Mouse (Mus musculus) NIH3T3 (cell line): Measurements from ENCODE around the gene Dab2ip.
A peak's percentile ranks its signal among the peaks of the same experiment; 100 is the strongest.

Source experiments
- DNase-seq: peaks from one replicate; pipeline ENCODE4 v3.0.0-alpha.2; 2012; ENCODE audit warnings: low read depth

The Dab2ip gene

GRCm38 (mm10) chr2:35684005-35684404 lies 125.9 kb downstream of the Dab2ip start:
- DNase-seq = peak; percentile 58

- DNase-seq = no peak
Observed at GRCm38 (mm10) chr2:35684735-35685312, 126.8 kb downstream of the Dab2ip start.

GRCm38 (mm10) chr2:35686104-35686503 lies 128.0 kb downstream of the Dab2ip start:
- DNase-seq = no peak

DNA sequence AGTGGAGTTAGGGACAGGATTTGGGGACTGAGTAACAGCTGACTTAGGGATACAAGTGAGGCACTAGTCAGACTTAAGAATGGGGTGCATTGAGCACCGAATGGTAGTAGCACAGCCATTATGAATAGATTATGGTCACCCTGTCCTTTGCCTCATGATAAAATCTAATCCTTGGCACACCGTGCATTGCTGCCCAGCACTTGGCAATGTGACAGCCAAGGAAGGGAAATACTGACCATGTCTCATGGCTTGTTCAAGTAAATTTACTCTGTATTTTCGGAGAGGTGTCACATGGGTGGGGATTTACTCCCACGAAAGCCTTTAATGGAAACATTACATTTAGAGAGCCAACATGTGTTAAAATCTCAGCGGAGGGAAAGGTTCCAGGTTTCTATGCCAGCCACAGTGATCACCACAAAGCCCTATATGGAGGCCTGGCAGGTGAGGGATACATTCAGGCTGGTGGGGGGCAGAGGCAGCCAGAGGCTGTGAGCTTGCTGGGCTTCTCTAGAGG lies 129.5 kb downstream of the Dab2ip start:
- DNase-seq = peak; percentile 17

GRCm38 (mm10) chr2:35688121-35688520 lies 130.1 kb downstream of the Dab2ip start:
- no peak for DNase-seq

DNA sequence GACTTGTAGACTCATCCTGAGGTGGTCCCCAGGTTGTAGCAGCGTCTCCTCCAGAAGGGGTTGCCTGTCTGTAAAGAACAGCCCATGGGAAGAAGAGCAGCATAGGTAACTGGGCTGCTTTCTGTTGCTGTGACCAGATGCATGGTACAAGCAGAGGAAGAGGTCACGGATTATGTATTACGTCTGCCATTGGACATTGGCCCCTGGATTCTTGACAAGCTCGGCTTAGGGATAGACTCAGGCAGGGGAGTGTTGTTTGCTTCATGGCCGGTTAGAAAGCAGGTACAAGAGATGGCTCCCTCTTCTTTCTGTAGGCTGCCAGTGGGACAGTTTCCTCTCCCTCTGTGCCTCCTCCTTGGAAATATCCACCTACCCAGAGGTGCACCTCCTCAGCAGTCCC lies 130.5 kb downstream of the Dab2ip start:
- no peak for DNase-seq

DNA sequence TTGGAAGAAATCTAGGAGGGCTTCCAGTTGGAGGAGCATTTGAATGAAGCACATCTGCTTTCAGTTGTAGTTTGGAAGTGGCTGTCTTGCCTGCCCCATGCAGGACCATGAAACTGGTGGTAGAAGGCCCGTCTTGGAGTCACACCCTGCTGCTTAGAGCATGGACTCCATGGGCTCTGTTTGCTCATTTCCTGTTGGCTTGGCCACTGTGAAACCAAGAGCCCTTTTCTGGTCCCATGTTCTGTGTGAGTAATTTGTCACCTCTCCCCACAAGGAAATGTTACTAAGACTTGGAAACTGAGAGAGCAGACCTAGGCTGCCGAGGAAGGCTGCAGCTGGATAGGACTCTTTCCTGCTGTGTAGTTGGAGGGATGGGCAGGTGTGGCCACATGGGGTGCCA lies 131.8 kb downstream of the Dab2ip start:
- no peak for DNase-seq

DNA sequence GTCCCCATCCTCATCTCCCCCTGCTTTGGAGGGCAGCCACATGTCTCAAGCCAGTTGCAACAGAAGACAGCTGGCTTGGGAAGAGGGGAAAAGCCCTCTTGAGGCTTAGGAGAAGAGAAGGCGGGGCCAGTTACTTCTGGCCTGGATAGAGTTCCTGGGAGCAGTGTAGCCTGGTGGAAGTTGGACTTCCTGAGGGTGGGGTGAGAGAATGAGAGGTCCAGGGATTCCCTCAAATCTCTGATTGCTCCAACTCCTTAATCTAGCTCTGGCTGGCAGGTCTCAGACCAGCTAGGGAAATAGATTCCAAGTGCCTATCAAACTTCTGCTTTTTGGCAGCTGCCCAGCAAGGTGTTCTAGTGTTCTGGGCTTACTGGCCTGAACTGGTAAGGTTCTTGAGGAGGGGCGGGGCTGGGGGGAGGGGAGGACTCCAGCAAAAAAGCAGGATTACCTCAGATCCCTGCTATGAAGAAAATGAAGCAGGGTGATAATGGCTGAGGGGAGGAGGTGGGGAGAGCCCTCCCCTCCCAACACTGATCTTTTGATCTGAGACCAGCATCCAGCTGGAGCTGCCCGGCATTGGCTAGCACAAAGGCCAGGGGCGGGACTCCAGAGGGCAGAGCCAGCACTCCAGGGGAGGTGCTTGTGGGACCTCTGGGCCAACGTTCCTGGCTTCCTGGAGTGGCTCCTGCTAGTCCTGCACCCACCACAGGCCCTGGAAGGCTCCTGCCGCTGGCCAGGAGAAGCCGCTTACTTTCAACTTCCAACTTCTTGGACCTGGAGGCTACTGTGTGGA lies 133.4 kb downstream of the Dab2ip start:
- peak; percentile 66 for DNase-seq

DNA sequence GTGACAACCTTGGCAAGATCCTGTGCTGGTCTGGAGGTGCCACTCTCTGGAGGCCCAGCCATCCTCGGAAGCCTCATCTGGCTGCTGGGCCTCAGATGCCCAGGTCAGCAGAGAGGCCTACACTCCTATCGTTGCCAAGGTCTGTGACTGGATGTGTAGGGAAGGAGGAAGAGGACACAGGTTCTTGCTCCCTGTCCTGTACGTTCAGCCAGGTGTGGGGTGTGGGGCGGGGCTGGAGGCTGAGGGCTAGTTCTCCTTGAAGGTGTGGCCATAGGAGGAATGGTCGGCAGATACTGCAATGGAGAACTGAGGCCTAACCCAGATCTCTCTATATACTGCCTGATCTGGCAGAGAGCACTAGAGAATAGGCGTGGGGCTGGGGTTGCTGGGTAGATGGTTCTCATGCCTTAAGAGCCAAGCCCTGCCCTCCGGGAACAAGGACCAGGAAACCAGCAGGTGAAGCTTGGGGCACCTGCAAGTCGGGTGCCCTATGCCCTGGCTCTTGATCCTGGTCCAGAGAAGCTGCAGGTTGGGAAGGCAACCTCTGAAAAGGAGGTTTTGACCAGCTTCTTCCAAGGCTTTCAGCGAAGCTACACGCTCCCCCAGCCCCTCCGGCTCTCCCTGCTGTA lies 134.3 kb downstream of the Dab2ip start:
- no peak for DNase-seq

DNA sequence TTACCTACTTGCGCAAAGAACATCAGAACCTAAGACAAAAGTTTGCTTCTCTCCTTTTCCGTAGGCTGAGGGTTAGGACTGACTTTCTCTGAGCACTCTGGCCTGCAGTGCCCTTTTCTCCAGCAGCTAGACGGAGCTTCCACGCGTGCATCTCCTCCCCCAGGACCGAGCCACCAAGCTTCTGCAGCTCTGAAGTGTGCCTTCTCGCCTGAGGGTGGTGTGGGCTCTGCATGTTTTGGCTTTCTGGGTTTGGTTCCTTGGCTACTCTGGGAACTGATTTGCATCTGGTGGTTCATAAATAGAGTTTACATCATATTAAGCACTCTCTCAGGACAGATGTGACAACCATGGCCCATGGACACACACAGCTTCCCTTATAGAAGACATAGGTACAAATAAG lies 135.0 kb downstream of the Dab2ip start:
- DNase-seq = no peak

DNA sequence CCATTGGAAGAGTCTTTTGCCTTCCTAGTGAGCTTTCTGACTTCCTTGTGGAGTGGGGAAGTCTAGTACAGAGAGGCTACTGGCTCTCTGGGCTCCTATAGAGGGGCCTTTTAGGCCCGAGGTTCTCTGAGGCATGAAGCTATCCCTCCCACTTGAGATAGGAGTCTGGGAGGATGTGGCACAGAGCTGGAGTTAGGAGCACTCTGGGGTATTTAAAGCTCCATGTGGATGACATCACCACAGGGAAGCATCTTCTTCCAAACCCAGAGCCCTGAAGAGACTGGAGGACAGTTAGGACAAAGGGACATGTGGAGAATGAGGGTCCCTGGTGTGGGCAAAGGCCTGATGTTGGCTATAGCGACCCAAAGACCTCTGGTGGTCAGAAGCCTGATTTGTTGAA lies 136.0 kb downstream of the Dab2ip start:
- no peak for DNase-seq

DNA sequence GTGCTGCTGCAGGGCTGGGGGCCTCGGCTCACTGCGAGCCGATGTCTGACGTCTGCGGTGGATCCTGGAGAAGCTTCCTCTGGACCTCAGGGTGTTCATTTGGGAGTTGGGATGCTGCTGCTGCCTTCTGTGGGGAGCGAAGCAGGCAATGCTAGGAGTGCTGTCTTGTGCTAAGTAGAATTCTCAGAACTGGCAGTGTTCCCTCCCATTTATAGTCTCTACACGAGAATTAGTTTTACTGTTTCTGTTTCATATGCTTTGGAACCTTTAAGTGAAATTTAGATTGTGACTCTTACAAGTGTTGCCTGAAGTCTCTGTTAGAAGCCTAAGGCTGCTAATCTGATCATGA lies 138.1 kb downstream of the Dab2ip start:
- no peak for DNase-seq

DNA sequence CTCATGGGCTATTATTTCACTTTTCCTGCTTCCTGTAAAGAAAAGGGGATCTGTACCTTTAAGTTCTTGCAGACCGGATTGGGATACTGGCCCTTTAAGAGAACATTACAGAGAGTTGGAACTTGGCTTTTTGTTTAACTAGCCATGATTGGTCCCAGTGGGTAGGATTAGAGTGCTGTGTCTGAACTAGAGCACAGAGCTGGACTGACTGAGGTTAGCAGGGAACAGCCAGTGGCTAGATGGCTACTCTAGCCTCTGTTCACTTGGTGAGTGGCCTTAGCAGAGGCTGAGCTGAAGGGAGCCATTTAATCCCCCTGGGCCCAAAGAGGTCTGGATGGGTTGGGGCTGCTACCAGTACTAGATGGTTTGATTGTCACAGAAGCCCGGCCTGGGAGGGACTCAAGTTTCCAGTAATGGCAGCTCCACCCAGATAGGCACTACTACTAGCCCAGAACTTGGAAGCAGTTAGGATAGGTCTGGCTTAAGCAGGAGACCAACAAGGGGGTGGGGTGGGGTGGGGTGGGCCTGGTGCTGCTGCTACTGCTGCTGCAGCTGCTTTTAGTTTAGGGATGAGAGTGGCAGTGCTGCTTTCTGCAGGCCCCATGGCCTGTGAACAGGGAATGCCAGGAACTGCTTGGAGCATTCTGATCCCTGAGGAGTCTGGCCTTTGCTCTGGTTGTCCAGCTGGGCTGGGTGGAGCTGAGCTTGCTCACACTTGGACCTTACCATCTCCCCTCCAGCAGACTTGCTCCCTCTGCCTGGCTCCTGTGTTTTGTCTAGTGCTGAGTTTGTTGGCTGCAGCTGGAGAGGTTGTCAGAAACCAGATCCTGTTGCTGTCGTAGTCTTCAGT lies 138.7 kb downstream of the Dab2ip start:
- DNase-seq = peak; percentile 80

GRCm38 (mm10) chr2:35697768-35698167 lies 139.7 kb downstream of the Dab2ip start:
- DNase-seq = no peak

DNA sequence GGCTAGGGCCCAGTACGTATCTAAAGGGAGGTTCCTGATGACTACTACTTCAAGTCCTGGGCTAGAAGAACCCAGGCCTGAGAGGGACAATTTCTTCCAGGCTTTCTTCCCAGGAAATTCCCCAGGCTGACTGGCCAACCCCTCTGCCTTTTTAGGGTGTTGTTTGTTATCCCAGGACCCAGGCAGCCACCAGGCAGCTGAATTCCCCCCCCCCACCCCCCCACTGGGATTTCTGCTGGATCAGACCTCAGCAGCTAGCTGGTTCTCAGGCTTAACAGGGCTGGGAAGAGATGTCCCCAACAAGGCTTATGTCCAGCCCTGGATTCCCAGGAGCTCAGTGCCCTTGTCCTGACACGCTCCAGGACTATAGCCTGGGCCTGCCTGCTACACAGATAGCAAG lies 142.9 kb downstream of the Dab2ip start:
- DNase-seq = no peak

DNA sequence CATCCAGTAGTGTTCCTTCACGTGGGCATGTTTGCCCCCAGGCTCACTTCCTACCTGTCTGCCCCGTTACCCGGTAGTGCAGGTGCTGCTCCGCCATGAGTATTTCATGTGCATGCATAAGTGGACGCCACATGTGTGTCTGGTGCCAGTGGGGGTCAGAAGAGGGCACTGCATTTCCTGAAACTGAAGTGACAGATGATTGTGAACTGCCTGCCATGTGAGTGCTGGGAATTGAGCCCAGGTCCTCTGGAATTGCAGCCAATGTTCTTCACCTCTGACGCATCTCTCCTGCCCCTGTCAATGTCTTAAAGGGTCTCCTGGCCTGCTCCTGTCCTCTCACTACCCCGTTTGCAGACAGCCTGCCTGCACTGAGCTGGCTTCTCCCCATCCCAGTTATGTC lies 143.9 kb downstream of the Dab2ip start:
- DNase-seq = no peak

DNA sequence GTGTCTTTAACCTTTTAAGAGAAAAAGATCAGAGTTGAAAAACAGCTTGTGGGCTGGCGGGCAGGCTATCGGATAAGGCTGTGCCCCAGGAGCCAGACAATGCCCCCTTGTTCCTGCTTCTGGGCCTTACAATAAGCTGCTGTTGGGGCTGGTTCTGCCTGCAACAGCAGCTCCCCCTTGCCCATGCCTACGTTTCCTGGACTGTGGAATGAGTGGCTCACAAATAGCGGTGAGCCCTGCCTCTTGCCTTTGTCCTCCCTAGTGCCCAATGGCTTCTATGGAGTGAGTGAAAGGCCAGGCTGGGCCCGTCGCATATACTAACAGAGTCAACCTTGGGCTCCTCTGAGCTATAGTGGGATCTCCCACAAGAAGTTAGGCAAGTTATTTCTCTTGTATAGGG lies 144.5 kb downstream of the Dab2ip start:
- DNase-seq = no peak

GRCm38 (mm10) chr2:35703241-35703640 lies 145.2 kb downstream of the Dab2ip start:
- DNase-seq = peak; percentile 46

DNA sequence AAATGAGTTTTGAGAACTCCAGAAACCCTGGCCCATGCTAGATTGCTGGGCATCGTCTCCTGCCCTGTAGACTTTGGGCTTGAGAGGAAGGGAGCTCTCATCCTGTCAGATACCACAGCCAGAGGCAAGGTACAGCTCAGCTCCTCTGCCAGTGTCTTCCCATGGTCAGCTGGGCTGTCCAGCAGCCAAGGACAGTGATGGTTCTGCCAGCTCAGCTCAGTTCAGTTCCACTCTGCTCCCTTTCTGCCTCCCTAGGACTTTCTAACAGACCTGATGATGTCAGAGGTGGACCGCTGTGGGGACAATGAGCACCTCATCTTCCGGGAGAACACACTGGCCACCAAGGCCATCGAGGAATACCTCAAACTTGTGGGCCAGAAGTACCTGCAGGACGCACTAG lies 154.5 kb downstream of the Dab2ip start:
- no peak for DNase-seq

- no peak for DNase-seq
Observed at GRCm38 (mm10) chr2:35713460-35713859, 155.4 kb downstream of the Dab2ip start.

GRCm38 (mm10) chr2:35714742-35715167 lies 156.7 kb downstream of the Dab2ip start:
- DNase-seq = peak; percentile 83

DNA sequence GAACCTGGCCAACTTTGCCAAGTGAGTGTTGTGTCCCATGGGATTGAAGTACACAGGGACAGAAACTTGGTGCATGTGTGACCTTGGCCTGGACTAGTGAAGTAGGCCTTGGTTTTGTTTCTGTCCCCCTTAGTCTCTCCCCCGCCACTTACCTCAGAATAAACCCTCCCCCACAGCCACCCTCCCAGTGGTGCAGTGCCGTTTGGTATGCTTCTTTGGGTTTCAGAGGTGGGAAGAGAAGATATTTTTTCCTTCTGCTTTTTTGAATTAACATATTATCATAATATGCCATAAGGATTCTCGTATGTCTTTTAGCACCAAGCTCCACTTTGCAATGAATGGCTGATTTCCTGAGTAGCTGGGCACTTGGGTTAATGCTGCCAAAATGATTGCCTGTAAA lies 157.4 kb downstream of the Dab2ip start:
- DNase-seq = no peak
